Mouse (Mus musculus) T-helper 1 cell (primary cell): ENCODE data around the gene Chrm4.

ENCODE experiments used
- in situ Hi-C: fragments of 300-600 bp; cut with MboI, MseI; formaldehyde crosslinking; loops from one replicate; pipeline ENCODE4 v1.15.1; 2025; ENCODE audit warnings: high pct_unique_total_duplicates

The Chrm4 gene

DNA sequence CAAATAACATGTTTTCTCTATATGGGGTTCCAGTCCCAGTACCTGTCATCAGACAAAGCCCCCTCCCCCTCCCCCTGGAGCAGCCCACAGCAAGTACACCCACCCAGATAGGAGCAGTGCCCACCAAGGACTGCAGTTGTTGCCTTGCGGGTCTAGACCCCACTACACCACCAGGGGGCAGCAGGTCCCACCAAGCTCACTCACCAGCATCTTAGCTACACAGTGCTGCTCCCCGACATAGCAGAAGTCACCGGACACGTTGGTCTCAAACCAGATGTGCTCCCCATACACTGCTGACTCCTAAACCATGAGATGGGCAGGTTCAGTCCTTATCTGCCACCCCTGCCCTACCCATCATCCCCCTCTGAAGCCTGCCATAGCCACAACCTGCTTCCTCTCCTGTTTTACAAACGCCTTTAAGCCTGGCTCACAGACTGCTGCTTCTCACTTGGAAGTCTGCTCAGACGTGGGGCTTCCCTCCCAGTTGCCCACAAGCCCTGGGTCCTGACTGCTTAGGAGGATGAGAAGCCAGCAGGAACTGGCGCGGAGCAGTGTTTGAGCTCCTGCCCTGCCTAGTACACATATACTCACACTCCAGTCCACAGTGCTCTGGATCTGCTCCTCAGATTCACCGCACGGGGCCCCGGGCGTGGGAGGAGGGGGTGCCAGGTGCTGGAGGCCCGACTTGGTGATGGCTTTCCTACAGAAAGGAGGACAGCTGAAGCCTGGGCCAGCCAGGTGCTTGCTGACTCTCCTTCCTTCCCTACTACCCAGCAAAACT lies 17.3 kb downstream of the Chrm4 start:
- in situ Hi-C loops = no loop called here

DNA sequence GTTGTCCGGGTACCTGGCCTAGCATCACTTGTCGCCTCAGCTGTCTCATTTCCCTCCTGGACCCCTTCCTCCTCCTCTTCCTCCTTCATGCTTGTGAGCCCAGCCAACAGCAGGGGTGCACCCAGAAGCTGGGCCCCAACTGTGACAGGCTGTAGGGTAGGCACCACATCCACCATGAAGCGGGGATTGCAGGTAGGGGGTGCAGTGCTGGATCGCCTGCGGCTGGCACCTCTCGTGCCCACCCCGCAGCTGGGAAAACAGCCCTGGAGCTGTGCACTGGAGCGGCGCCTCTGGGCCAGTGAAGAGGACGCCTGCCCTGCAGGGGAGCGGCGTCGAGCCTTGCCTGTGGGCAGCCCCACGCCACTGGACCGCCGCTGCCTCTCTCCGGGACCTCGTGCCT lies 18.4 kb downstream of the Chrm4 start, which contains the start of gene Gm9821:
TSS of gene Gm9821 (plus strand) at position 221 of the 400 bp plus-strand sequence.
- in situ Hi-C loops = no loop called here

DNA sequence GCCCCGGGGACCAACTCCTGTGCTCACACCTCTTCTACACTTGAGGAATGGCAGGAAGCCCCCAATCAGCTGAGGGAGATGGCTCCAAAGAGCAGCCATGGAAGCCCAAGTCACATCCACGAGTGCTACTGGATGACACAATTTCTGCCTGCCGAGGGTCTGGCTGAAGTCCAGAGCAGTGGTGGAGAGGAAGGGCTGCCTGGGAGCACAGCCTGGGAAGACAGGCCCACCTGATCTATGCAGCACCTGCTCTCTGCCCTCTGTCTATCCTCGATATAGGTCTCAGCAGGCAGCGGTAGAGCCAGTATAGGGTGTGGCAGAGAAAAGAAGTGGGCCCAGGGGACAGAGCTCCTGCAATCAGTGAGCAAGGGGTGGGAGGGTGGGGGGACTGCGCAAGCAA lies 19.8 kb downstream of the Chrm4 start:
- in situ Hi-C loops = no loop called here

DNA sequence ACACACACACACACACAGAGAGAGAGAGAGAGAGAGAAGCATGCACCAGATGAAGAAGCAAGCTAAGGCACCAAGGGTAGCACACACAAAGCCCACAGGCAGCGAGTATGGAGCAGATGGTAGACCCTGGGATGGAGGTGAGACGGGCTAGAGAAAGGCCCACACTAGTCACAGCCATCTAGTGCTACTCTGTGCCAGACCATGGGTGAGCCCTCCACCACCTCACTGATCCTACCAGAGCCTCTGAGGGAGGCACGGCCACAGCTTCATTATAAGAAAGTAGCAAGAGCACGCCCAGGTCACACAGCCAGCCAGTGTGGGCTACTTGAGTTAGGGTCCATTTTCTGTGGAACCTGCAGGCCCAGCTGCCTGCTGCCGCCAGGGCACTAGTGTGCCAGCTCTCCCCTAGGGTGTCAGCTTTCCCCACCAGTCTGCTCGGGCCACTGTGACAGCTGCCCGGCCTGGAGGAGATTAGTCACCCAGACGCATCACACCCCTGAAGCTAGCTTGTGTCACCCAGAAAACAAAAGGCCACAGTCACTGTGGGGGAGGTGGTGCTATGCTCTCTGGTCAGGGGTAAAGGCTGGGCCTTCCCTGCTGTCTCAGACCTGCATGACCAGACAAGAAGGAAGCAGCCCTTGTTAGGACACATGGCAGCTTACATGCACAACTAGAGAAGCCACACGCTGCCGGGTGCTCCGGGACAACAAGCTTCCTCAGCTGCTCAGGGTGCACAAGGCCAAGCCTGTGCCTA lies 20.5 kb downstream of the Chrm4 start:
- in situ Hi-C loops = no loop called here

DNA sequence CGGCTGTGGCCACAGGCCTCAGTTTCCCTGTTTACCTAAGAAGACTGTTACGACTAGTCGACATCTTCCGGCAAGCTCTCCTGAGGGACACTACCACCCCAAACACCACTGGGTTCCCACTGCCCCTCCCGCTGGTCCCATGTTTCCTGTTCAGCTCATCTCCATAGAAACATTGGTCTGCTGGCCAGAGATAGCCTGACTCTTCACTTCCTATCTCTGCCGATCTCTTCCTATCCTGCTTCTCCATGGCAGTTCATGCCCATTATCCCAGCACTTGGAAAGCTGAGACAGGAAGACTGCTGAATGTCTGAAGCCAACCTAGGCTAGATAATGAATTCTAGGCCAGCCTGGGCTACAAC lies 21.1 kb downstream of the Chrm4 start:
- in situ Hi-C loops = no loop called here

DNA sequence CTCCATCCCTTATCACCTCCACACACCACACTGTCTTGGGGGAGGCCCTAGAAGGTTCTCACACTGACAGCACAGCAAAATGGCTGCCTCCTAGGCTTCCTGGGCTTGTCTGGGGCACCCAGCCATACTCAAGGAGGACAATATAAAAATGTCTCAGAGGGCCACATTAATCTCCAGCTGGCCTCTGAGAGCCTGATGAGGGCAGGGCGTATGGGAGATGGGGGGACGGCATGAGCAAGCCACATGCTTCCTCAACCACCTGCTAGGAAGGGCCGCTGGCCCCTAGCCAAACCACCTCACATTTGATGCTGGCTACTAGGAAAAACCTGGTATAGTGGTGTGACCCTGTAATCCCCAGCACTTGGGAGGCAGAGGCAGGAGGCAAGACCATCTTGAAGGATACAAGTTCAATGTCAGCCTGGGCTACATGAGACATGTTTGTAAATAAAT lies 21.8 kb downstream of the Chrm4 start:
- in situ Hi-C loops = no loop called here

DNA sequence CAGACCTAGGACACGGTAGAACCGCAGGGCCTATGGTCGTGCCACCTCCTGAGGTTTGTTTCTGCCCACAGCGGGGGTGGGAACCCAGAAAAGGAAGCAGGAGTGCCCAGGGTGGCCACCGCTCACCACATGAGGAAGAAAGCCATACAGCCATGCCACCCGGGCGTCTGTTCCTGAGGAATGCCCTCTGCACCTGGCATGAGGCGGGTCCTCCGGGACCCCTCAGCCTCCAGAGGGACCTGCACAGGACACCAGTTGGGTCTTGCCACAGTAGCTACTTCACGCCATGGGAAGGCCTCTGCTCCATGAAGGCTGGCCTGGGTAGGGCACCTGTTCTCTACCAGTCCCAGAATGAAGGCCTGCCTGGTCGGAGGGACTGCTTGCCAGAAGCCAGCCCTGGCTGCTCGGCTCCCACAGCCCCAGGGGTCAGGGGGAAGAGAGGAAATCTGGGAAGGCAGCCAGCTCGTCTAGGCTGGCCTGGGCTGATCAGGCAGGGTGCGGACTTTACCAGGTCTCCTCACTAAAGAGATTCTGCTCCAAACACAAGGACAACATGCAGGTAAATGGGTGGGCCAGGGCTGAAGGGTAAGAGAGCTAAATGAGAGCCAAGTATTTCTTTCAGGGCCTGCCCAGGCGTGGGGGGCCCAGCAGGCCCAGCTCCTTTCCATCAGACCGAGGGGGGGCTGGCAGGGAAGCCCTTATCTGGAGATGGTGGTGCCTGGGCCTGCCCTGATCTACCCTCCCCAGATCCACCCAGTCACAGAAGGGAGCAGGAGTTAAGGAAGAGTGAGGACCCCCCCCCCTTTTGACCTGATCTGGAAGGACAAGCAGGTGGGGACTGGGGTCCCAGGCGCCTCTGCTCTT lies 22.6 kb downstream of the Chrm4 start:
- in situ Hi-C loops = loop anchor here (25.0 kb wide), 1 partner anchor 1513 kb away; the partner anchor contains the start of gene Cd82

DNA sequence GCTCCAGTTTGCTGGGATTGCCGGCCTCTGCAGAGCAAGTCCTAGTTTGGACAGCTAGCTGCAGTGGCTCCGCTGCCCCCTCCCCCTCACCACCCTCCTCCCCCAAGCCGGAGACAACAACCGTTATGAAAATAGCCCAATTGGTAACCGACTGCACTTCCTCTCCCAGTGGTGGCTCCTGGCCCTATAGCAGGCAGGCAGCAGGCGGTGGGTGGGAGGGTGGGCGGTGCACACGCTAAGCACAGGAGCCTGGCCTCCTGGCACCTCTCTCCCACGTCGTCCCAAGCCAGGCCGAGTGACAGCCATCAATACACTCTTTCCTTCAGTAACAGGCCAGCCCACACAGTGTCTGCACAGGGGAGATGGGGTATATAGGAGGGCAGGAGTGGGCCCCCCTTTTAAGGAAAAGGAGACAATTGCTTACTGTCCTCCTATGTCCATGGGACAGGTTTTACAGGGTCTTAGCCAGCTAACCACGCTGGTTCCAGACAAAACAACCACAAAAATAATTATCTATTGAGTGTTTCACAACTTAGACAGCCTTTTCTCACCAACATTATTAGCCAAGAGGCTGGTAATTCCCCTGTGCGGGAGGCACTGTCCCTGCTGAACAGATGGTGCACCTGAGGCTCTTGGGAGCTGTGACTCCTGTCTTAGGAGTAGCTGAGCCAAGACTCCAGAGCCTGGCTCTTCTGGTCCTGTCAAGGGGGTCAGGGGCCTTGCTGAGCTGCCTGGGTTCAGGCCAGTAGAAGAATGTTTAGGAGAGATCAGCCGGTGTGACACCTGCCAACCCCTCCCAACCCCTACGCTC lies 23.4 kb downstream of the Chrm4 start:
- in situ Hi-C loops = loop anchor here (25.0 kb wide), 1 partner anchor 1512 kb away; the partner anchor contains the start of gene Cd82

DNA sequence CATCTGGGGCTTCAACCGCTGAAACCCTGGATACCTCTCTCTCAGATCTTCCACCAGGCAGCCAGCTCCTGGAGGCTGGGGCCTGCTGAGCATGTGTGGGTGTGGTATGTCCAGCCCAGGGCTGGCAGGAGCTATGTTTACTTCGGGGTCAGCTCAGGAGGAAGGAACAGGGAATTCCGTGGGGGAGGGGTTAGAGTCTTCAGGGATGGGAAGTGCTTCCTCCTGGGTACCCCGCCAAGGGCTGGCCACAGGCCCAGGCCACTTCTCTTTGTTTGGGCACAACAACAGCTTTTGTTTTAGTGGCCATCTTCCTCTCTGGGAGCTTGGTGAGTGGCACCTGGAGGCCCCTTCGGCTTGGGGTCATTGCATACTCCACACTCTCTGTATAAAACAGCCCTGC lies 26.8 kb downstream of the Chrm4 start:
- in situ Hi-C loops = loop anchor here (25.0 kb wide), 1 partner anchor 1508 kb away; the partner anchor contains the start of gene Cd82

DNA sequence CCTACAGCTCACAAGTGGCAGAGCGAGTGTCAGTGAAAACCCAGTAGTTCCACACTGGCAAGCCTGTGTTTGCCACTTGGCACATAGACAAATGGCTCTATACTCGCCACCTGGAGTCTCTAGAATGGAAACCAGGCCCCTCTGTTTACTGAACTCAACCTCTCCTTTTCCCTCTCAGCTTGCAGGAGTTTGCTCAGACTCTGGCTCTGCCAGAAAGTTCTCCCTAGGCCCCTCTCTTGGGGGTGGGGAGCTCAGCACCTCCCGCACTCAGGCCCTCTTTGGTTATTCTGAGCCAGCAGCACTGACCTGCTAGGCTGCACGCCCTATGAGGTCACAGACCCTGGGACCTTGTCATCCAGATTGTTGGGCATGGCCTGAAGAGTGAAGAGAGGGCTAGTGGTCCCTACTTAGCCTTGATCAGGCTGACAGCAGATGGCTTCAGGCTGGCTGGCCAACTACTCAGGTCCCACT lies 28.1 kb downstream of the Chrm4 start:
- in situ Hi-C loops = loop anchor here (25.0 kb wide), 1 partner anchor 1507 kb away; the partner anchor contains the start of gene Cd82

DNA sequence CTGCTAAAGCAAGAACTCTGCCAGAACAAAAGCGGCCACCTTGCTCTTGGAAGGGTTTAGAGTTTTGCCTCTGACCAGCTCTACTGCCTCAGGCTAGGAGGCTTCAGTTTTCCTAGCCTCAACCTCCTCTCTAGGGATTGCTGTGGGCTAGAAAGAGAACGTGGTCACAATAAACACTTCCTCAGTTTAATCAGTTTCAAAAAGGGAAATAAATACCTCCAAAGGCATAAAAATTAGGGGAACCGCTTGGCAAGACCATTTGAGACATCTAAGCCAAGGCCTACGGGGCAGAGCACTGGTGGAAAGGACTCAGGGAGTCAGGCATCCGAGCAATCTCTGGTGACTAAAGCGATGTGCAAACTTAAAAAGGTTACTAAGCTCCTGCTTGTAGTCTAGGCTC lies 28.8 kb downstream of the Chrm4 start:
- in situ Hi-C loops = loop anchor here (25.0 kb wide), 1 partner anchor 1506 kb away; the partner anchor contains the start of gene Cd82

DNA sequence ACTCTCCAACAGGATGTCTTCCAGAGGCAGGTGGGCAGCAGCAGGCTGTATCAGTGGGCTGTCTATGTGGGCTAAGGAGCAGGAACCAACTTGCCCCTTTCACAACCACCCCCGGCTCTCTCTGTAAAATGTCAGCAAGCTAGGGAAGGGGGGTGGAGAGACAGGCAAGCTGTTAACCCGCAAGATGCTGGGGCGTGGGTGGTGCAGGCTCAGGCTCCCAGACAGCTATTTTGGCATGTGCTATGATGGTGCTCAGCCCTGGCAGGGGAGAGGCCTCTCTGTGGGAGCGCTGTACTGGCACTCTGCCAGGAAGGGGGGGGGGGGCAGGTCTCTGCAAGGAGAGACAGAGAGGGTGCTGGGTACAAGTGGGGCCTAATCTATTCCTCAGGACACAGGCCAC lies 30.0 kb downstream of the Chrm4 start:
- in situ Hi-C loops = loop anchor here (25.0 kb wide), 1 partner anchor 1505 kb away; the partner anchor contains the start of gene Cd82

DNA sequence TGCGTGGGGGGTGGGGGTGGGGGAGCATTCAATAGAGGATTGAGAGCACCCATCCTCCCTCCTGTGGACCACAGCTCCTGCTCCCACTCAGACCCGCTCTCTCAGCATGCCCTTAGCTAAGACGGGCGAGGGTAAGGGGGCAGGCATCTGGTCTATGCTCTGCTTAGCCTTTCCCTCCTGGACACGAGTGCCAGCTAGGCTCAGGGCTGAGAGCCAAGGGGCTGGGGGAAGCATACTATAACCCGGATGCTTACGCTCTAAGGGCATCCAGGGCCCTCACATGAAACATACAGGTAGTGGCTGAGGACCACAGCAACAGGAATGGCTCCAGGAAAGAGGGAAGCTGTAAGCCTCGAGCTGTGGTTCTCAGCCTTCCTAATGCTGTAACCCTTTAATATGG lies 31.0 kb downstream of the Chrm4 start:
- in situ Hi-C loops = loop anchor here (25.0 kb wide), 1 partner anchor 1504 kb away; the partner anchor contains the start of gene Cd82

DNA sequence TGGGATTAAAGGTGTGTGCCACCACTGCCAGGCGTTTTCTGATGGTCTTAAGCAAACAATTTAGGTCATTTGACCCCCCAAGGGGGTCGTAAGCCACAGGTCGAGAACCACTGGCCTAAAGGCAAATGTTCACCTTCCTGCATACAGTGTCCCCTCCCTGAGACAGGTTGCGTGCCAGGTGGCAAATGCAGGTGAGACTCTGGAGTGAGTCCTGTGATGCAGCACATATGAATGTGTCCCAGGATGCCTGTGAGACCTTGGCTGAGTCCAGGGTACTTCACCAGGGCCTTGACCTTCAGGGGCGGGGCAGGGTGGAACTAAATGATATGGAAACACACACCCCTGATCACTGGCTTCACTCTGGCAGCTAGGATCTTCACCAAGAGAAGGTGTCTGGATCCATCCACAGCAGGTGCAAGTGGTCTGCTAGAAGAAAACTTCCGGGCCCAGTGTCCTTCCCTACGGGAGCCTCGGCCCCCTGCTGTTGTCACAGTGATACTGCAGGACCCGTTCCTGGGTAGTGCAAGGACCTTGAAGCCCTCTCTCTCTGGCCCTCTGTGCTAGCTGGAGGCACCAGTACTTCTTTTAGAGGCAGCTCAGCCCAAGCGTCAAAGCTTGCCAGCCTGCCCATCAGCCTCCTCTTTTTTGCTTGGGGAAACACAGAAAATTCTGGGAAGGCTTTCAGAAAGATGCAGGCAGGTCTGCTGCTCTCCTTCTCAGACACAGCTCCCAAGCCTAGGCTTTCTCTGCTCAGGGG lies 31.8 kb downstream of the Chrm4 start:
- in situ Hi-C loops = loop anchor here (25.0 kb wide), 1 partner anchor 1503 kb away; the partner anchor contains the start of gene Cd82

DNA sequence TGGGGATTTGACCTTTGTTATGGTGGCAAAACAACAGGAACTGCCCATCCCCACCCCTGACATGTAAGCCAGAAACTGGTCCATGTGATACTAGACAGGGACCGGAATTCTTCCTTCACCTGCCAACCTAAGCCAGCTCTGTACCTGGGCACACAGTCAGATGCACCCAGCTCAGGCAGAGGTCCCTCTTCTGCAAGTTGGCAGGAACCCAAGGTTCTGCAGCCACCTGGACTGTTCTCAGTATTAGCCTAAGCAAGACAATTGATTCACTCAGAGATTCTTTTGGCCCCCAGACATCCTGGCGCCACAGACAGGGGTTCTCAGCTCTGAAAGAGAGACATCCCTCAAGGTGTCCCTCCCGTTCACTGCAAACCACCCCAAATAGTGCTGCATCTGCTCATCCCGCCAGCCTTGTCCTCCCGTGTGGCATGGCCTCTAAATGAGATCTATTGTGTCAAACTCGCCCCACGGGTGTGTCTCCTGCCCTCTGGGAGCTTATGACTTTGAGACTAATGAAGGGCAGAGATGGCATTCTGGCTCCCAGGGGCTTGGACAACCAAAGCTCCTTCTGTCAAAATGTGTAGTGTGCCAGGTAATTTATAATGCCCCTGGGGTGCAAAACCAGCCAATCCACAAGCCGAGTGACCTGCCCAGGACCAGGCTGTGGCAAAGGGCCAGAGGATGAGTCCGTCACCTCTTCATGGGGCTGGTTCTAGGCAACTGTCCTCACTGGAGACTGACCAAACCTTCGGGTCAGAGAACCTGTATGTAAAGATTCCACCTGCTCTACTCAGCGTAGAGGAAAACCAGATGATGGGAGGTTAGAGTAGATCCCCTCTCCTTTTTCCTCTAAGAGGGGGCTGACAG lies 32.7 kb downstream of the Chrm4 start:
- in situ Hi-C loops = loop anchor here (25.0 kb wide), 1 partner anchor 1503 kb away; the partner anchor contains the start of gene Cd82

DNA sequence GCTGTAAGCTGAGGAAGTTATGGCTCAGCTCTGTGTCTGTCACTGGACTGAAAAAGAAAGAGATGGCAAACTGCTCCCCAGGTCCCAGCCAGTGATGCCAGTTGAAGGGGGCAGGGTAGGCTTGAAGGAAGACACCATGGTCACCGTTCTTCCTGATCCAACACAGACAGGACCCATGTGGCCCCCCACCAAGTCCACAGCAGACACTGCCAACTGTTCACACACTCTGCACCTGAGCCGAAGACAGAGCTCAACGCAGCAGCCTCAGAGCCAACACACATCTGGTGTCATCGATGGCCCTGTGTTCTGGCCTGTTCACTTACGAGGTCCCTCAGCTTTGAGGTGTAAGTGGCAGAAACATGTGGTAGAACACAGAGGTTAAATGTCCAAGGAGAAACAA lies 33.4 kb downstream of the Chrm4 start:
- in situ Hi-C loops = loop anchor here (25.0 kb wide), 1 partner anchor 1502 kb away; the partner anchor contains the start of gene Cd82

DNA sequence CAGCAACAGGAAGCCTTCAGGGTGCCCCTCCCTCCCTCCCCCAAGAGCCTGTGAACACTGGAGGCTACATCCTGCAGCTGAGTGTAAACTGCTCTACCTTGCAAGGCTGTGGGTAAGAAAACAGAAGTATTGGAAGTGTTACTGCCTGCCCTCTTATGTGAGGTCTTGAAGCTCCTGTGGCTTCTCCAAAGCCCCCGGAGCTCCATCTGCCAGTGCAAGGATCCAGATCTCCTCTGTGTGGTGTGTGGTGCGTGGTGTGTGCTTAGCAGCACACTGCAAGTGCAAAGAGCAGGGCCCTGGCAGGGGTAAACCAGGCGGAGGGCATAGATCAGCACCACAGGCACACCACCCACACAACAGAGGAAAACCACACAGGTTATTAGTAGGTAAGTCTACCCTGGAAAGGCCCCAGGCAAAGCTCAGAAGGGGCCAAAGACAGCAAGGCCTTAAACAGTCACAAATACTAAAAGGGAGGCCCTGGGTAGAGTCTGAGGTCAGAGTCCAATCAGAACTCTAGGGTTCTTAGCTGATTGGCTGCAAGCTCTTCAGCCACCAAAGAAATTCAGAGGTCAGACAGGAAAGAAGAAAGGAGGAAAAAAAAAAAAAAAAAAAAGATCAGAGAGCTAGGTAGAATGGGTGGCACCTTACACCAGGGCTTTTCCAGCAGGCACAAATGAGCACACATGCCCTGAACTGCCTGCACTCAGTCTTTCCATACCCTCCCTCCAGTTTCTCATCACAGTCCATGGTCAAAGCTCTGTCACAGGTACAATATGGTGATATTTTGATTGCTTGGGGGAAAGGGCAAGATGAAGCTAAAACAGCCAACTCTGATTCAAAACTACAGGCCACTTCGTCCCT lies 35.1 kb downstream of the Chrm4 start:
- in situ Hi-C loops = loop anchor here (25.0 kb wide), 1 partner anchor 1500 kb away; the partner anchor contains the start of gene Cd82
